Mouse (Mus musculus): ENCODE data around the gene Dock10.

DNA sequence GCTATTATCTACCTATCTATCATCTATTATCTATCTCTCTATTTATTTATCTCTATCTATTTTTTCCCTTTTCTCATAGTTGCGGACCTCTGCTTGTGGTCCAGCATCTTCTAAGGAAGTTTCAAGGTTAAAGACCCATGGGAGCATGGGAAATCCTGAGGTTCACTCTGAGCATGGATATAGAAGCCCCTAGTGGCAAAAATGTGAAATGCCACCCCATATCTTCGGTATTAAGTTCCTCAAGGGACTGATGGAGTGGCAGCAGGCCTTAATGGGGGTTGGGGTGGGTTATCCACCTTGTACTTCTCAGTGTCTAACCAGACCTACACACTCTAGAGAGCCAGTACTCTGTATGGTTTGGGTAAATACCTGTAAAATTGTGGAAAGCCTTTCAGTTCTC is 253.6 kb downstream of the Dock10 start:
- TF ChIP-seq CTCF (IDR thresholded peaks at IDR 0.05; ENCODE audit: borderline replicate concordance, insufficient read depth, low read length) = no peak
- TF ChIP-seq POLR2A (IDR thresholded peaks at IDR 0.05; ENCODE audit: low read depth, low read length) = no peak

Measured in embryonic fibroblast, embryonic 13.5 days (primary cell).